Mouse (Mus musculus) intestine, embryonic 16.5 days (tissue): ENCODE data around the gene Gm6583. TPM values are rescaled to one million over a fixed set of nuclear protein-coding genes. Genes with fewer than 3 reads are reported as not detected.

Experiments used
- ATAC-seq: fragments of 200-750 bp; cut with Nextera tagmentation; 2 replicates; pipeline ENCODE4 v1.8.0; 2017; ENCODE audit warnings: moderate TSS enrichment, moderate library complexity
- H3K27ac ChIP-seq: fragments of 300-500 bp; sonication (generic); 2 replicates; pipeline ENCODE4 v1.5.1; 2014; ENCODE audit warnings: mild to moderate bottlenecking, low read length
- H3K27me3 ChIP-seq: fragments of 300-500 bp; sonication (generic); replicated peaks from 2 replicates; pipeline ENCODE4 v1.6.1; 2014; ENCODE audit warnings: low read length, control low read depth, mixed read lengths; ENCODE audit not compliant: control insufficient read depth, insufficient read depth
- H3K36me3 ChIP-seq: fragments of 300-500 bp; sonication (generic); 2 replicates; pipeline ENCODE4 v1.6.1; 2014; ENCODE audit warnings: low read length, control low read depth; ENCODE audit not compliant: control insufficient read depth, insufficient read depth
- H3K4me1 ChIP-seq: fragments of 300-500 bp; sonication (generic); 2 replicates; pipeline ENCODE4 v1.6.1; 2014; ENCODE audit warnings: low read length, control low read depth, mixed read lengths; ENCODE audit not compliant: control insufficient read depth, insufficient read depth
- H3K4me2 ChIP-seq: fragments of 300-500 bp; sonication (generic); 2 replicates; pipeline ENCODE4 v1.6.1; 2014; ENCODE audit warnings: low read depth, low read length, control low read depth
- H3K4me3 ChIP-seq: fragments of 300-500 bp; sonication (generic); 2 replicates; pipeline ENCODE4 v1.5.1; 2014; ENCODE audit warnings: mild to moderate bottlenecking, low read length
- H3K9ac ChIP-seq: fragments of 300-500 bp; sonication (generic); 2 replicates; pipeline ENCODE4 v1.6.1; 2014; ENCODE audit warnings: low read depth, low read length
- H3K9me3 ChIP-seq: fragments of 300-500 bp; sonication (generic); 2 replicates; pipeline ENCODE4 v1.6.1; 2016; ENCODE audit warnings: low read length, control low read depth; ENCODE audit not compliant: control insufficient read depth
- WGBS: fragments of 180-500 bp; shearing (Covaris S2); extraction: QIAGEN DNeasy Blood & Tissue Kit; methylation state at CpG from one replicate; pipeline ENCODE4 v1.1.7; 2014; 5-methylcytosine and 5-hydroxymethylcytosine counted together
- polyA plus RNA-seq: library from polyadenylated mRNA; unstranded; fragments of >200 nt; fragmentation: Nextera tagmentation; extraction: Ambion mirVana; gene quantifications from 2 replicates; pipeline ENCODE4 v1.2.1, GENCODE M21; 2015

Gene Gm6583
- 0.06 and 0.22 TPM in 2 replicates for polyA plus RNA-seq

DNA sequence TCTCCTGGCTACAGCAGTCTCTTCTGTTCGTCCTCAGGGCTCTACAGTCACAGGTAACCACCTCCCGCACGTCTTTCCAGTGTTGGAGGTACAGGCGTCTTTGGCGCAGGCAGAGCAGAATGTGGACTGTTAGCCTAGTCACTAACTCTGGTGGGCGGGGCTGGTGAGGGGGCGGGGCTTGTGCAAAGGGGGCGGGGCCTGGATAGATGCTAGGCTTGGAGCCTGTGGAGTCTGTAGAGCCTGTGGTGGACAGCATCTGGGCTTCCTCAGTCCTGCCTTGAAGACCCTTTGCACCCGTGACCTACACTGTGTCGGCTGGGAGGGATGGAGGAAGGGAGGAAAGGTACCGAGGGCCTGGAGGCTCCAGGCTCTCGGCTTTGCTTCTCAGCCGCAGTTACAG lies at the start of gene Gm6583:
TSS of gene Gm6583 (minus strand) at position 124 of the 400 bp plus-strand sequence.
- Histone ChIP-seq H3K4me1 (no peaks in the 10 kb centered on the region), H3K36me3 (peaks cover 8% of the 10 kb centered on the region; the same call in 1 of the 2 replicates), H3K9ac (no peak within 1 kb of the TSS), H3K27me3 (no peaks in the 10 kb centered on the region), H3K4me2 (no peak within 1 kb of the TSS), H3K27ac (no peak within 1 kb of the TSS), H3K9me3 (no peaks in the 10 kb centered on the region), H3K4me3 (no peak within 1 kb of the TSS)
- ATAC-seq: peak; percentile 19; the same call in 1 of the 2 replicates
- 66% methylated on average over 13 of the region's 13 CpGs for WGBS

DNA sequence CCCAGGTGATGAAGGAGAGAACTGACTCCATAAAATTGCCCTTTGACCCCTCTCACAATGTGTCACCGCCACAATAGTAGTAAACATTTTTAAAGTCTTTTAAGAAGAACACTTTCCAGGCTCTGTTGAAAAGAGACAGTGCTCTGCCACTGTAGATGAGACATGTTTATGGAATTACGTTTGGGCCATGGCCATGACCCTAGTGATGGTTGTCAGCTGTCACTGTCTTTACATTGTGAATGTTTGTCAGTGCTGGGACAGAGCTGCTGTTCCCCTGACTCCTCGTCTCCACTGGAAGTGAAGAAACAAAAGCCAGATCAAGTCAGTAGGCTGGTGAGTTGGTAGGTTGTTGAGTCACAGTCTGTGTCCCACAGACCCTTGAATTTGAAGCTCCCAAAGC lies 46.6 kb upstream of the Gm6583 start:
- WGBS: 43% methylated on average over 3 of the region's 3 CpGs
- H3K9ac ChIP-seq: no peak overlapping the region
- no peak for ATAC-seq
- H3K27me3 ChIP-seq: no peaks in the 10 kb centered on the region
- H3K4me1 ChIP-seq: no peaks in the 10 kb centered on the region
- H3K9me3 ChIP-seq: no peaks in the 10 kb centered on the region
- H3K4me2 ChIP-seq: no peak overlapping the region
- H3K27ac ChIP-seq: no peak overlapping the region
- H3K4me3 ChIP-seq: no peak overlapping the region
- H3K36me3 ChIP-seq: no peaks in the 10 kb centered on the region

DNA sequence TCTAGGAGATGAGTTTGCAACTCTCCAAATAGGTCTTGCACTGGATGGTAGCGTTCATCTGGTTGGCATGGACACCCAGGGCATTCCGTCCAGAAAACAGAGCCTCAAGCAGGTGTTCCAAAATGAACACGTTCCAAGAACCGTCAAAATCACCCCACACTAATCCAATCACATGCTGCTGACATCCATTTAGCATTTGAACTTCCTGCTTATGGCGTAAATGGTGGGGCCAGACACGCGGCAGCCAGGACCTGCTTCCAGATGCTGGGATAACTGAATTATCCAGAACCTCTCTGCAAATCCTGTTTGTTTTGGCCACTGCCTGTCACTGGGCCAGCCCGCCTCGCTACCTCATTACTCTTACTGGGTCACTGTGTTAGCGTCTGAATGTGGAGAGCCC lies 43.5 kb upstream of the Gm6583 start:
- Histone ChIP-seq H3K4me3 (no peak overlapping the region), H3K4me1 (peaks cover 2% of the 10 kb centered on the region; the same call in 1 of the 2 replicates), H3K36me3 (no peaks in the 10 kb centered on the region), H3K27me3 (peaks cover 9% of the 10 kb centered on the region), H3K9ac (no peak overlapping the region), H3K4me2 (no peak overlapping the region), H3K27ac (no peak overlapping the region), H3K9me3 (no peaks in the 10 kb centered on the region)
- 70% methylated on average over 10 of the region's 10 CpGs for WGBS
- no peak for ATAC-seq

DNA sequence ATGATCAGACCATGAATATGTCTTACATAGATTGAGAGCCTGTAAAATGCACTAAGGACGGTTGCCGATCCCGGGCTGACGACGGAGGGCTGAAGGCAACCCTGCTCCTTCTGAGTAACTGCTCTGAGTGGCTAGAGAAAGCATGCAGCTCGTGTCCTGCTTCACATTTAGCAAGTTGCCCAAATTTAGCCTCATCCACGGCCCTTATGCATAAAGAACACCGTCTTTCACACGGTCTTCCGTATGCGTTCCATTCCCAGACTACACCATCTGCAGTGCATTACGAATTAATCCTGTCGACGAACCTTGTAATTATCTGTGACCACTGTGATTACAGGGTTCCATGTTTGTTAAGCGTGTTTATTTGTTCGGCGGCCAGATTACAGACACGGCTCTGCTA lies 40.2 kb upstream of the Gm6583 start:
- no peak for ATAC-seq
- peaks cover 3% of the 10 kb centered on the region; the same call in 1 of the 2 replicates for H3K4me1 ChIP-seq
- H3K9ac ChIP-seq: no peak overlapping the region
- no peaks in the 10 kb centered on the region for H3K36me3 ChIP-seq
- no peak overlapping the region for H3K27ac ChIP-seq
- peaks cover 24% of the 10 kb centered on the region for H3K27me3 ChIP-seq
- H3K4me2 ChIP-seq: no peak overlapping the region
- 77% methylated on average over 18 of the region's 18 CpGs for whole genome bisulfite sequencing
- no peaks in the 10 kb centered on the region for H3K9me3 ChIP-seq
- no peak overlapping the region for H3K4me3 ChIP-seq

DNA sequence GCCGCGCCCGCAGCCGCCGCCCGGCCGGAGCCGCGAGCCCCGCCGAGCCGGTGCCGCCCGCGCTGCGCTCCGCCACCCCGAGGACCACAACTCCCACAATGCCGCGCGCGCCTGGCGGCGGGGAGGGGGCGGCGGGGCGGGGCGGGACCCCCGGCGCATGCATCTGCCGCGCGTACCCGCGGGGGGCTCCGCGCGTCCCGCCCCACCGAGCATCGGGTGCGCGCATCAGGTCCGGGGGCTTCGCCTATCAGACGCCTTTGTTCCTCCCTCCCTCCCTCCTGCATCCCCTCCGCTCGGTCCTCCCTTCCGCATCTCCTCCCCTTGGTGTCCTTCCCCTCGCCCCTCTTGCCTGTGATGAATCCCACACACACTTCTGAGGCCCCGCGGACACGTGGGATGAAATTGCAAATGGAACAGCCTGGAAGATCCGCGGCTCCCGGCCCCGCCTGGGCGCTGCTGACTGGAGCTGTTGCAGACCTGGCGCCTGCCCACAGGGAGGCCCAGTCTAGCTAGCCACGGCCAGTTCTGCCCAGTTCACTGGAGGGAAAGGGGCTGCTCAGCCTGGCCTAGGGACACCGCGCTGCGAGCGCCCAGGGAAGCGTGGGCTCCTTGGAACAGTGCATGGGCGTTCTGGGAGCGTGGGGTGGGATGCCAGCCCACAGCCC lies 39.1 kb upstream of the Gm6583 start, which contains the start of gene Asphd2:
TSS of gene Asphd2 (minus strand) at position 88 of the 665 bp plus-strand sequence.
- peak within 1 kb of the TSS; percentile 78 for H3K4me2 ChIP-seq
- H3K27me3 ChIP-seq: peaks cover 24% of the 10 kb centered on the region
- H3K4me1 ChIP-seq: peaks cover 3% of the 10 kb centered on the region; the same call in 1 of the 2 replicates
- peak; percentile 88 for ATAC-seq
- no peaks in the 10 kb centered on the region for H3K36me3 ChIP-seq
- WGBS: 3% methylated on average over 44 of the region's 67 CpGs
- peak within 1 kb of the TSS; percentile 59 for H3K27ac ChIP-seq
- peak within 1 kb of the TSS; percentile 72 for H3K9ac ChIP-seq
- peak within 1 kb of the TSS; percentile 63 for H3K4me3 ChIP-seq
- H3K9me3 ChIP-seq: no peaks in the 10 kb centered on the region

DNA sequence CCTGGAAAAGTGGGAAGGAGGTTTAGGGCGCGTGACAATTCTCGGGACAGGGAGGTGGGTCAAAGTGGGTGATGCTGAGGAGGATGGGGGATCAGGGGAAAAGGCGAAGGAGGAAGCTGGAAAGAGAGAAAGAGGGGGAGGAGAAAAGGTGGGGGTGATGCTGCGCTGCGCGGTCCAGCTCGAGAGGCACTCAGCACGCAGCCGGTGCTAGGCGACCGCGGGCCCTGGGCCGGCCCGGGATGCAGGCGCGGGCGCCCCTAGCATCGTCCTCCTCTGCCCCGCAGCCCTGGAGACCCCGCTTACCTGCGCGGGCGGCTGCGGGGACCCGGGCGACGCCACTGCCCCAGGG lies 38.6 kb upstream of the Gm6583 start:
- Histone ChIP-seq H3K9ac (peak overlapping the region; percentile 72), H3K9me3 (no peaks in the 10 kb centered on the region)
- peak; percentile 73 for ATAC-seq

DNA sequence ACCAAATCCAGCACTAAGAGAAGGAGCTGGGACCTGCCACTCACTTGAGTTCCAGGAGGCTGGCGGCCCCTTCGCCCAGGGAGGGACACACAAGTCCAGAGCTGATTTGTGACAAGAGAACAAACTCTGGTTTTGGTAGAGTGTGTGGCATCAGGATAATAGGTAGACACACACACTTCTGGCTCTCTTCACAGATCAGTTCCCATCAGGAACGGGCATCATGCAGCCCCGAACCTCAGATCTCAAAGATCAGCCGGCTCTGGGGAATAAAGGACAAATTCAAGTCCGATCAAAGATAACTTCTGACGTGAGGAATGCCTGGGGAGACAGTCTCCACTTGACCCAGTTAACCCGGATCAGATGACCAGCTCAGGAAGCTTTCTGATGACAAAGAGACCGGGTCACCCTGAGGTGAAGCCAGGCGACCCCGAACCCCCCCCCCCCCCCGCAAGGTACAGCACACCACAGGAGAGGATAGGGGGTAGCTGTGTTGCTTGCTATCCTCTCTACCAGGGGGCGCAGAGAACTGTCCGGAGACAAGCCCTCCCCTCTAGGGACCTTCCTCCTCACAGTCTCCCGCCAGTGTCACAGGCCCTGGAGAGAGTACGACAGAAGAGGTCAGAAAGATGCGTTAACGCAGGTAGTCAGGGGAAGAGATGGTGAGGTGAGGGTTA lies 38.0 kb upstream of the Gm6583 start:
- 11% methylated on average over 18 of the region's 18 CpGs for WGBS
- ATAC-seq: no peak
- Histone ChIP-seq H3K27me3 (peaks cover 24% of the 10 kb centered on the region), H3K4me1 (peaks cover 3% of the 10 kb centered on the region; the same call in 1 of the 2 replicates), H3K4me3 (peak overlapping the region; percentile 63), H3K9ac (peak overlapping the region; percentile 72), H3K4me2 (peak overlapping the region; percentile 78), H3K9me3 (no peaks in the 10 kb centered on the region), H3K36me3 (no peaks in the 10 kb centered on the region), H3K27ac (no peak overlapping the region)

More for the DNA sequence above, 38.6 kb upstream of the Gm6583 start:
- H3K4me3 ChIP-seq: peak overlapping the region; percentile 63
- peaks cover 3% of the 10 kb centered on the region; the same call in 1 of the 2 replicates for H3K4me1 ChIP-seq
- H3K36me3 ChIP-seq: no peaks in the 10 kb centered on the region
- peak overlapping the region; percentile 78 for H3K4me2 ChIP-seq
- peaks cover 24% of the 10 kb centered on the region for H3K27me3 ChIP-seq
- H3K27ac ChIP-seq: no peak overlapping the region
- WGBS: 1% methylated on average over 28 of the region's 28 CpGs

DNA sequence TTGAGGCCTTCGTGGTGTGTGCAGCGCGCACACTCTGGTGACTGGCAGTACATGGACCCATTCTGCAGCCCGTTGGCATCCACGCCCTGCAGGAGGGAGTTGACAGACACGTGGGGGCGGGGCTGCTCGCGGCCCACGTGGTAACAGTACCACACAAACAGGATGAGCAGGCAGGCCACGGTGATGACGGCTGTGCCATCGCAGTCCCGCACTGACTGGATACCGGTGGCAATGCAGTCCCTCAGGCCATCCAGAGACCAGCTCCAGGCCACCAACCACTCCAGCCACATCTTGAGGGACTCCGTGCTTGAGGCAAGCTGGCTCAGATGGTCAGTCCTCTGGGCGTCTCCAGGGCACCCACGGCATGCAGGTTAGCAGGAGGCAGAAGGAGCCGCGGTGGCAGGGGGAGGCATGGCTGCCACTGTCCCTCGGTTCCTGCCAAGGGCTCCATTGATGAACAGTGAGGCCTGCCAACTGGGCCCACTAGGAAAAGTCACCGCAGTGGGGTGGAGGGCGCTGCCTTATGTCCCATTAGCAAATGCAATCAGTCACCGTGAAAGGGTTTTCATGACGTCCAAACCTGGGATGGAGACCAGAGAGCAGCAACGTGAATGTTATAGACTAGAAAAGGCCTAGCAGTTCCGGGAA lies 36.0 kb upstream of the Gm6583 start:
- no peak overlapping the region for H3K9ac ChIP-seq
- H3K27ac ChIP-seq: no peak overlapping the region
- H3K4me2 ChIP-seq: no peak overlapping the region
- H3K9me3 ChIP-seq: no peaks in the 10 kb centered on the region
- no peak overlapping the region for H3K4me3 ChIP-seq
- H3K36me3 ChIP-seq: no peaks in the 10 kb centered on the region
- peaks cover 24% of the 10 kb centered on the region for H3K27me3 ChIP-seq
- 70% methylated on average over 27 of the region's 27 CpGs for WGBS
- H3K4me1 ChIP-seq: peaks cover 3% of the 10 kb centered on the region; the same call in 1 of the 2 replicates
- no peak for ATAC-seq

DNA sequence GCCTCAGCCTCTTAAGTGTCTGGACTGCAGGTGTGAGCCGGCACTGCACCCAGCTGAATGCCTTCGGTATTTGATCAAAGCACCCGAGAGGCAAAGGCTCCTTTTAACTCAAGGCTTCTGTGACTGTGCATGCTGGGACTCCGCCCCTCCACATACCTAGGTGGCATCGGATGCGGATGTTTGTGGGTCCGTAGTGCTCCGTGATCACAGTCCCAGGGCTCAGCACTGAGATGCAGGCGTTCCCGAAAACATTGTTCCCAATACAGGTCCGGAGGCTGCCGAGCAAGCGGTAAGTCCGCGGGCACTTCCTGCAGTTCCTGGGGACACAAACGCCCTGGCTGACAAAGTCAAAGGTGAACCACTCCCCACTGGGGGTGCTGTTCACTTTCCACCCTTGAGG lies 35.2 kb upstream of the Gm6583 start:
- peaks cover 3% of the 10 kb centered on the region; the same call in 1 of the 2 replicates for H3K4me1 ChIP-seq
- no peak overlapping the region for H3K4me2 ChIP-seq
- H3K36me3 ChIP-seq: no peaks in the 10 kb centered on the region
- no peak overlapping the region for H3K27ac ChIP-seq
- H3K9ac ChIP-seq: no peak overlapping the region
- H3K27me3 ChIP-seq: peaks cover 24% of the 10 kb centered on the region
- no peak overlapping the region for H3K4me3 ChIP-seq
- H3K9me3 ChIP-seq: no peaks in the 10 kb centered on the region
- 56% methylated on average over 16 of the region's 16 CpGs for WGBS
- no peak for ATAC-seq
